Mouse (Mus musculus) embryonic stem cell, embryonic (primary cell): ENCODE data around the gene Col28a1.
"Not testable (repeated sequence)": the region's sequence is repeated elsewhere in the genome, so short reads cannot be mapped to it uniquely, and the experiment has no call there.

Source experiments
- CTCF ChIA-PET, 4 experiments: fragments of 300-600 bp in 2 of 4; fragments of 350-600 bp in 2 of 4; sonication (Branson Sonifier 250); formaldehyde crosslinking; loops; one replicate each; lab custom pipeline; 2022; ENCODE audit warnings: inconsistent platforms in 2 of 4; lab: Charles Lee
- POLR2A ChIA-PET, 4 experiments: fragments of 300-600 bp in 2 of 4; fragments of 350-600 bp in 2 of 4; sonication (Branson Sonifier 250); formaldehyde crosslinking; loops; one replicate each; lab custom pipeline; 2022; ENCODE audit warnings: antibody characterized with exemption in 4 of 4, inconsistent platforms in 1 of 4; lab: Charles Lee

Col28a1 gene

DNA sequence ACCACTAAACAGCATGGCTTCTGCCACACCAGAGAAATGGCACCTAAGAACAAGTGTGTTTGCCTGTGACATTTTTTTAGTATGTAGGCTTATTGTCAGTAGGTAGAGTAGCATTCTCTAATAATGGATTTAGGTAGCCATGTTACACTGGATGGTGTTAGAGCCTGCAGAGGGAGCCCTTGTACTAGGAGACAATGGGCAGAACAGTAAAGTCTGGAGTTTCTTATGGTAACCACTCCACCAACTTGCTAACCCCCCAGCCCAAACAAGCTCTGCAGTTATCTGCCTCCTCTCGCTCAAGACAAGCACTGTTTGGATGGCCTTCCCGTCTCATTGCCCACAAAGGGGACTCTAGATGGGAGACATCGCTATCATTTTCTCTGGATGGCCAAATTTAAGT lies 126.2 kb downstream of the Col28a1 start:
- CTCF ChIA-PET, result interaction anchor here in 2 of 4 experiments (0.6 to 1.6 kb wide), 2 partner anchors 209 to 444 kb away, joined by 3 to 5 read pairs; no protein-coding TSS in a partner anchor
- POLR2A ChIA-PET, result no interaction called here

DNA sequence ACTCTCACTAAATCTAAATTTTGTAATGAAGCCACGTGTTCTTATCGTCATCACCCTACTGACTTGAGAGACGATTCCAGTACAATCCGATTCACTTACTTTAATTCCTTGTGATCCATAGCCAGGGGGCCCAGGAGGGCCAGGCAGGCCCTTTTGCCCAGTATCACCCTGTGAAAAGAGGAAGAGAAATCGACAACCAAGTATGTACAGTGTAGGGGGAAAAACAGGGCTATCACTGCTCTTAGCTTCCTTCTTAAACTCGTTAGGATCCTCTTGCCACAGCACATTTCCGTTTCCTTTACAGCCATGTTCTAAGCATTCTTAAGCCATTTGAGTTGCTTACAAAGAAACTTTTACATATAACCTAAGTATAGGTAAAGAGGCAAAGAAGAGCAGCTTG lies 133.2 kb downstream of the Col28a1 start:
- ChIA-PET CTCF (no interaction called here), POLR2A (no interaction called here)

DNA sequence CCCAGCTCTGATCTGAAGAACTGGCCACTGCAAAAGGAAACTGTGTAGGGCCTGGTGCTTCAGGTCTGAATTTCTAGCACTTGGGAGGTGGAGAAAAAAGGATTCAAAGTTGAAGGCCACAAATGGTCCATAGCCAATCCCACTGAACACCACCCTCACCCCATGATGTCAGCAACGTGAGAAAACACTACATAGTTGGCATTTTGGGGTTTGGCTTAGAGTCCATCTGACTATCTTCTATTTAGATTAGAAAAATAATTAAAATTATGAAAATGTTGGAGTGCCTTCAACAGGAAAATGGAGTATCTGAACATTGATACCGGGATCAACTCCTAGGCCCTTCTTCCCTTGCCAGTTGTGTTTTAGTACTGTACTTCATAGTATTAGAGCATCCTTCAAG lies 144.2 kb downstream of the Col28a1 start:
- ChIA-PET CTCF (no interaction called here), POLR2A (no interaction called here)

DNA sequence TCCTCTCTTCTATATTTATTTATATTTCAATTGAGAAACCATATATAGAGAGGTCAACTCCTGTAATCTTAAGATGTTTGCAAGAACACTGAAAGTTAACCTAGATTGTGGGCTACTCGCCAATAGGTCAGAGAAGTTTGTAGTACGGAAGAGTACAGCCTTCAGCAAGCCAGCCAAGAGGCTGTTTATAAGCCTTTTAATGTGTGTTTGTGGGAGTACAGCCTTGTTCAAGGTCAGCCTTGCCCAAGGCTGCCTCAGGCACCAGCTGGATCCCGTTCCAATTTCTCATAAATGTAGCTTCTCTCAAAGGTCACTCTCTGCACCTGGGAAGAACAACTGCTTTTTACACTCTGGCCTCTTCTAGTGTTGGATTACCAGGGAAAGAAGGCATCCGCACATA lies 146.0 kb downstream of the Col28a1 start:
- ChIA-PET POLR2A (no interaction called here), CTCF (no interaction called here)

DNA sequence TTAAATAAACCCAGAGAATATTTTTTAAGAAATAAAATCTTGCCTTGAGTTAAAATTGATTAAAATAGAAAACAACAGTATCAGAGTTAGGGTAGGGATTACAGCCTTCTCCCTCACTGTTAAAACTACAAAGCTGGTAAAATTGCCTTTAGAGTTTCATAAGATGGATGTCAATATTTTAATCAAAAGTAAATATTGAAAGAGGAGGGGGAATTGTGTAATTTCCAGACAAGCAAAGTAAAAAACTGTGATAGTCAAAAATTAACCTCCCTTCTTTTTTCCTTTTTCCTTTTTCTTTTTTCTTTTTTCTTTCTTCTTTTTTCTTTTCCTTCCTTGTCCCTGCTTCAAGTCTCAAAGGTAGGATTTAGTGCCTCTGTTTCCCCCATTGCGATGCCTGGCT lies 146.6 kb downstream of the Col28a1 start:
- CTCF ChIA-PET, result interaction anchor here in 1 of 4 experiments (0.6 kb wide), 1 partner anchor 40 kb away, joined by 3 read pairs; no protein-coding TSS in a partner anchor
- POLR2A ChIA-PET, result no interaction called here

DNA sequence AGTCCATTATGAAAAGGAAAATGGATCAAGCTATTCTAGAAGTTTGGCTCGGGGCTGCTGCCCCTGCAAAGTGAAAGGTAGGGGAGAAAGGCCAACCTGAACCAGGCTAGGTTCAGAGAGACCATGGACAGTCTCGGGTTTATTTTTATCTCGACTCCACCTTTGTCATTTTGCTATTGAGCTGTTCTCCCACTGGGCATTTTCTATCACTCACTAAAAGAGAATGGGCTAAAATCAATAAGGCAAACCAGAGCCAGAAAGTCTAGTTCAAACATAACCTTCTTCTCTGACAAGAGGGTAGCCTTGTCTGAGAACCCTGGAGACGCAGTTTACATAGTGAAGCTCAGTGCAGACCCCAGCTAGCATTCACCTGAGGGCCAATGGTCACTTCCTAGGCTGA lies 163.7 kb downstream of the Col28a1 start:
- ChIA-PET CTCF (no interaction called here), POLR2A (no interaction called here)

DNA sequence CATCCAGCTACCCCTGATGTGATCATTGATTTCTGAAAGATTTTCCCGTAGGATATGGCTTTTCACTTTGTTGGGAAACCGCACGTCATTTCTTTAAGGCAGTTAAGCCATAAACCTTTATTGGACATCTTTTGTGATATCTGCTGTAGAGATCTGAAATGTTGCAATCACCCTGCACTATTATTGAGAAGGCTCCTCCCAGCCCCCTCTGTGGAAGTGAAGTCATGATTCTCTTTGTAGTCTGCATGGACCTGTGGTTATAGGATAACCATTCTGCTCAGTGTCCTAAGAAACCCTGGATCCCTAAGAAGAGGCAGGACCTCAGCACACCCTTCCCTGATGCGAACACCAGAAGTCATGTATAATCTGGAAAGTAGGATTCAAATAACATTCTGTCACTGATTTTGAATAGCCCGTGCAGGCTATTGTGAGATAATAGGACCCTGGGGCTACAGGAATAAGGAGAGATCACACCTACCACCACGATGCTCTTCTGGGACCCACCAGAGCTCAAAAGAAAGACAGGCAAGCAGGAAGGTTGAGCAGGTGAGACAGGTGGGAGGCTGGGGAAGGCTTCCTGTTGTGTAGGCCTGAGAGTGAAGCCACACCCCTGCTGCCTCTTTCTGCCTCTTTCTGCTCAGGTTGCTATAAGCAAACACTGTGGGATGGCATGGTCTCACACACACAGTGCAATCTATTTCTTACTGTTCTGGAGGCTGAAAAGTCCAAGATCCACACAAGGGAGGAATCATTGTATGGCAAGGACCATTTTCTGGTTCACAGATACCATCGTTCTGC lies 166.9 kb downstream of the Col28a1 start:
- ChIA-PET POLR2A (no interaction called here), CTCF (no interaction called here)

DNA sequence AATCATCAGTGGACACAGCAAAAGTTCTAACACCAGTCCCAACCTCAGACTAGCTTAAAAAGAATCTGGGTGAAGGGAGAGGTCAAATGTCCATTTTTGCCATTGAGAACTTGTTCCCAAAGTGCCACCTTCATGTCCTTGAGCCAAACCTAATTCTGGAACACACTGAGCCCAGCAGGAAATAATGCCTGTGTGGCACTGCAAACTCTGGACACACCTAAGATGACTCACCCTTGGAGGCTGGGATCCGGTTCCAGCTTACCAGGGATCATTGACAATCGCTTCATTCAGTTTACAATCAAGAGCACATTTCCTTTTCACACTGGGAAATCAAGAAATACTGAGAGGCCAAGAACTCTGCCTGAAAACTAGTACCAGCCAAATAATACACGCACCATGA lies 168.9 kb downstream of the Col28a1 start:
- POLR2A ChIA-PET, result interaction anchor here in 1 of 4 experiments (0.7 to 1.2 kb wide), 2 partner anchors 15 to 398 kb away, joined by 3 read pairs; no protein-coding TSS in a partner anchor
- CTCF ChIA-PET, result no interaction called here

DNA sequence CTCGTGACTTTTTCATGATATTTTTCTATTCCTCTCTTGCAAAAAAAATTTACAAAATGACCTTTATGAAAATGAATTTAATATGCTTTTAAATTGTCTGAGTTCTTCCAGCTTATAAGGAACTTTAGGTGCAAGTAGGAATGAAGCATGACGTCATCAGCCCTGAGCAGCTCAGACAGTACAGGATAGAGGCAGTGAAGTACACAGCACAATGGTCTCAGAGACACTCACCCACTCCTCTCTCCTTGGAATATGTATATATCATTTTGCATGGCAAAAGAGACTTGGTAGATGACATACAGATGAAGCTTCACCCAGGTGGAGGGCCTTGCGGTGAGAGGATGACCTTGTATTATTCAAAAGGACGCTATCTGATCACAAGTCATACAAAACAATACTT lies 197.7 kb downstream of the Col28a1 start:
- ChIA-PET POLR2A (interaction anchor here in 1 of 4 experiments (0.6 kb wide), 1 partner anchor 51 kb away, joined by 3 read pairs; no protein-coding TSS in a partner anchor), CTCF (no interaction called here)

DNA sequence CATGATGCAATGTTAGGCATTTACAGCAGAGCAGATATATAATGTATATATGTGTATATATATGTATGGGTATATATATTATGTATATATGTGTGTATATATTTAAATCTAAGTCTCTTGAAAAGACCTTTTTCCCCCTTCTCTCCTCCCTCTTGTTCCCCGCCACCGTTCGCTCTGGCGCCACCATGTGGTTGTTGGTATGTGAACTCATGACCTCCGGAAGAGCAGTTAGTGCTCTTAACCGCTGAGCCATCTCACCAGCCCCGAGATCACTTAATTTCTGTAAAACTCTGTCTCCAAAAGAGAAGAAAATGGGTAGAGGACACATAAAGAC lies 208.8 kb downstream of the Col28a1 start:
- POLR2A ChIA-PET, result no interaction called here
- CTCF ChIA-PET, result no interaction called here

DNA sequence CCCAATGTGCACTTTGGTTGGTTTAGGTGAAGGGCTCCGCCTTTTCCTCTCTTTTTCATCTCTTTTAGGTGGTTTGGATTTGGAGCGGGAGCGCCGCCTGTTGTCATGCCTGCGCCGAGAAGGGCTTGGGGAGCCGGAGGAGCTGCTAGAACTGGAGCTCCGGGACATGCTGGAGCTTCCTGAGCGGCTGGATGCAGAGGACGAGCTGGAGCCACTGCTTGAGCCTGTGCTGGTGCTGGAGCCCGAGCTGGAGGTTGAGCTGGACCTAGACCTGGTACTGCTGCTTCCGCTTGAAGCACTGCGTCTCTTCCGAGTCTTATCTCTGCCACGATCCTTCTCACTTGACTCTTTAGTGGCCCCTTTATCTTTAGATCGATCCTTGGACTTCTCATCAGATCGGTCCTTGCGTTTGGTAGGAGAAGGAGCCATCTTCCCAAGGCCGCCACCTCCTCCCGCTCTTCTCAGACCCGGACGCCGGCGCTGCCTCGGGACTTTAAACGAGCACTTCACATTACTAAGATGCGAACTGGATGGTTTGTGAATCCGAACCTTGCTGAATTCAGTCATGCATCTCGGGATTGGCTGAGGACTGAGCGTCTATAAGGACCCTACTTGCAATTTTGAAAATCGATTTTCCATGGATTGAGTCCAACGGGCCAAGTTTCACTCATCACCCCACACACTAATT lies 209.3 kb downstream of the Col28a1 start:
- CTCF ChIA-PET, POLR2A ChIA-PET: not testable (repeated sequence)

DNA sequence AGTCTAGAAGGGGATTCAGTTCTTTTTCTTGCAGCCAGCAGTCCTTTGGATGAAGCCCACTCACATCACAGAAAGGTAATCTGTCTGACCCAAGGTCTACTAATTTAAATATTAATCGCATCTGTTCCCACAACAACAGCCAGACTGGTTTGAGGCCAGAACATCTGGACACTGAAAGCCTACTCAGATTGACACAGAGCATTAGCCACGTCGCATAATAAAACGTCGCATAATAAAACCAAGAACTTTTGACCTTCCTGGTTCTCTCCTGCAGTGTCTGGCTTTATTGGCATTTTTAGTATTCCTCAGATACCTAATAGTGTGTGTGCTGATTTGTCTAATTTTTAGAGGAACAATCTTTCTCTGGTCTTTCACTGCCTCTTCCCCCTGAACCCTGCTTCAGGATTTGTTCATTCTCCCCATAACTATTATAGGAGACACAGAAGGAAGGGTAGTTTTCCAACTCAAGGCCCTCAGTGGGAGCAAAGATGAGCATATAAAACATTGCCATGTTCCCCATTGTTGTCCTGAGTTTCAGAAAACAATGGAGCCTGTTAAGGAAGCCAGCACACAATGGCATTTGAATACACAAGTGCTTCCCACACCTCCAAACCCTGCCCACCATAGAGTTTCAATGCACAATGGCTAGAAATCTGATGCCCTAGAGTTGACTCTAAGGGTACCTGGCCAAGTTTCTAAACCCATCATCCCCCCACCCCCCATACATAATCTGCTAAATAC lies 221.2 kb downstream of the Col28a1 start:
- POLR2A ChIA-PET, result interaction anchor here in 1 of 4 experiments (0.8 kb wide), 1 partner anchor 290 kb away, joined by 3 read pairs; no protein-coding TSS in a partner anchor
- CTCF ChIA-PET, result no interaction called here

DNA sequence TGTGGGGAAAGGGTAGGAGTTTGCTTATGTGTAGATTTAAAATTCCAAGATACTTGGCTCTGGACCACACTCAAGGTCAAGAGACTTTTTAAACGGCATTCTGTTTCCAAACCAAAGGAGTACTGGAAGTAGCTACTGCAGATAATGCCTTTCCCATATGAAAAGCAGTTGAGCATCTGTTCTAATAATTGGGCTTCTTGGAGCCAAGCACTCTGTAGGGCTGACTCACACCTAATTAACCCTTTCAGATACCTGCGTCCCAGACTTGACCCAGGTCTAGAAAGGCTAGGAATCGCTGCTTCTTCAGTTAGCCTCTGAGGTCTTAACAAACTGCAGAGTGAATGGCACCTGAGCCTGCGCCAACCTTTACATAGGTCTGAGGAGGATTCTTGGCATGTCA lies 223.0 kb downstream of the Col28a1 start:
- POLR2A ChIA-PET, result interaction anchor here in 2 of 4 experiments (0.6 to 1.0 kb wide), 3 partner anchors 217 to 1747 kb away, joined by 3 to 5 read pairs (median 5); no protein-coding TSS in a partner anchor
- CTCF ChIA-PET, result no interaction called here

DNA sequence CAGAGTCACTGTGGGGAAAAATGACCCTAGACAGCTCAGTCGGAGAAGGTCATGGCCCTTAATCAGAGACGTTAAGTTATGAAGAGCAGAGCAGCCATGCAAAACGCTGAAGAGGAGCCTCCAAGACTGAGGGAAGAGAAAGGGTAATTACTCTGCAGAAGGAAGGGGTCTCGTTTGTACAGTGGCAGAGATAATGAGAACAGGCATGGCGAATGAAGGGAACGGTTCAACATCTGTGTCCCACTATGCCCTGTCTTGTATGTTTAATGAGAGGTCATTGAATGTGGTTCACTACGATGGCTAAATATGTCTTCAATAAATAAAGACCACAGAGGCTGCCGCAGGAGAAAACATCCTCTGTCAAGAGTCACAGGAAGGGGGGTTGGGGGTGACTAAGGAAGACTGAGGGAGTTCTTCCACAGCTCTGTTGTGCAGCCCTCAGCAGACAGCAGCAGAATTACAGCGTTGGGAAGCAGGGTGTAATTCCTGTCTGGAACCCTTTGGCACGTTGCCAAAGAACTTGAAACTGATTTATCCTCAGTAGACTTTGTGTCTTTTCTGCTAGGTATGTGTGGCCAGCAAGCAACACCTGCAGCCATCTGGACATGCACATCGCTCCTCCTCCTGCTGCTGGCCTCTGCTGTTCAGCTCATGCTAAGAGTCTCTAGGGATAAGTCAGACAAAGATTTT lies 226.4 kb downstream of the Col28a1 start:
- CTCF ChIA-PET, result no interaction called here
- POLR2A ChIA-PET, result no interaction called here

DNA sequence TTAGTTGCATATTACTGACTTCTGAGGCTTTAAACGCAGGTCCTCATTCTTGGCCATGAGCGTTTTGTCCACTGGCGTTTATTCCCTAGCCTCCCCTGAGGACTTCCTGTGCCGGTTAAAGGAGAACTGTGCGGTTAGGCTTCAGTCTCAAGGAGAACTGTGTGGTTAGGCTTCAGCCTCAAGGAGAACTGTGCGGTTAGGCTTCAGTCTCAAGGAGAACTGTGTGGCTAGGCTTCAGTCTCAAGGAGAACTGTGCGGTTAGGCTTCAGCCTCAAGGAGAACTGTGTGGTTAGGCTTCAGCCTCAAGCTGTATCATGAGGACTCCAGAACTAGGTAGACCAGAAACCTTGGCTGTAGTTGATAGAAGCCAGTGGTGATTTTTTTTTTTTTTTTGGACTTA lies 229.7 kb downstream of the Col28a1 start:
- POLR2A ChIA-PET, result no interaction called here
- CTCF ChIA-PET, result no interaction called here

DNA sequence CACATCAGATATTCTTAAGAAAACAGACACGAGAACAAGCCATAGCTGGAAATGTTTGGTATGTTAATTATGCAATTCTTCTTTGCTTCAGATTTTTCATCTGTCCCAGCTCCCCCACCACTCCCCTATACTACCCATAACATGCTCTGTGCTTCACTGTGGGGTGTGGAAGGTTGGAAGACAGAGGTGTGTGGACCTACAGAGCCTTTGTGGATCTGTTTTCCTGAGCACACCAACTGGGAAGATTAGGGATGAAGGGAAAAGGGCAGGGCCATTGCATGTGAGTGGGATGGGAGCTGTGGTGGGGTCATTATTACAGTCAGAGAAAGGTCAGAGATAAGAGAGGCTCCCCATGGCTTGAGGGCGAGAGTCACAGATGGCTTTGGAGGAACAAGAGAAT lies 240.2 kb downstream of the Col28a1 start:
- ChIA-PET POLR2A (interaction anchor here in 1 of 4 experiments (1.5 kb wide), 1 partner anchor 8 kb away, joined by 3 read pairs; no protein-coding TSS in a partner anchor), CTCF (interaction anchor here in 1 of 4 experiments (0.6 kb wide), 1 partner anchor 297 kb away, joined by 3 read pairs; no protein-coding TSS in a partner anchor)

DNA sequence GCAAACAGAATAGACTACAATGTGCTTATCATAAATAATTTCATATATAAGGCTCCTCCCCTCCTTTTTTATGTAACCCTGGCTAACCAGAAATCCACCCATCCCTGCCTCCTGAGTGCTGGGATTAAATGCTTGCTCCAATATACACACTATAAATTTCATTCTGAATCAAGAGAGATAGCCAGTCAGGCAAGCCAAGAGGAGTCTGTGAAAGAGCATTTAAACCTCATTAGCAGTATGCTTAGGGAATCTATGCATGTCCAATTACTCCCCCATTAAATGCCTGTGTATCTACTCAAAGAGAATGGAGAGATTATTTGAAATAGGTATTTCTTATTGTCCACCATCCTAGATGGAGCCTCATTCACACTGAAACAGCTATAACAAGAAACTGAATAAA lies 240.6 kb downstream of the Col28a1 start:
- ChIA-PET CTCF (no interaction called here), POLR2A (no interaction called here)
